Mouse (Mus musculus) frontal cortex, postnatal 36 days (tissue): ENCODE measurements around the gene S1pr3.

ENCODE experiments used
- DNase-seq, 2 experiments: peaks; one replicate each; pipeline ENCODE4 v3.0.0; 2022; ENCODE audit warnings: low spot score in 2 of 2

Gene S1pr3

DNA sequence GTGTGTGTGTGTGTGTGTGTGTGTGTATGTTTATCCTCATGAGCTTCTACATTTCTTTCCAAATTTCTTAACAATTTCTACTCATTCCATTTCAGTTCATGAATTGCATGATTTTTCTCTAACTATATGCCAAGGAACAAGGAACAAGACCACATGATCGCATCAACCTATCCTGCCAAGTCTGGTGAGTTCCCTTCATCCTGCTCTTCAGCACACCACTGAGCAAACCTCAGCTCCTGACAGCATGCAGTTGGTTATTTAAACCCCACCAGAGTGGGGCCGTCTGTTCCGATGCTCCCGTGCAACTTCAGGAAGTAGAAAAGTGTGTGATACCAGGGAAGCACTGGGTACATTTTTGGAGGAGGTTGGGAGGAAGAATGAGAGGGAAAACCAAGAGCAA is 38.1 kb downstream of the S1pr3 start:
- DNase-seq, result no peak

DNA sequence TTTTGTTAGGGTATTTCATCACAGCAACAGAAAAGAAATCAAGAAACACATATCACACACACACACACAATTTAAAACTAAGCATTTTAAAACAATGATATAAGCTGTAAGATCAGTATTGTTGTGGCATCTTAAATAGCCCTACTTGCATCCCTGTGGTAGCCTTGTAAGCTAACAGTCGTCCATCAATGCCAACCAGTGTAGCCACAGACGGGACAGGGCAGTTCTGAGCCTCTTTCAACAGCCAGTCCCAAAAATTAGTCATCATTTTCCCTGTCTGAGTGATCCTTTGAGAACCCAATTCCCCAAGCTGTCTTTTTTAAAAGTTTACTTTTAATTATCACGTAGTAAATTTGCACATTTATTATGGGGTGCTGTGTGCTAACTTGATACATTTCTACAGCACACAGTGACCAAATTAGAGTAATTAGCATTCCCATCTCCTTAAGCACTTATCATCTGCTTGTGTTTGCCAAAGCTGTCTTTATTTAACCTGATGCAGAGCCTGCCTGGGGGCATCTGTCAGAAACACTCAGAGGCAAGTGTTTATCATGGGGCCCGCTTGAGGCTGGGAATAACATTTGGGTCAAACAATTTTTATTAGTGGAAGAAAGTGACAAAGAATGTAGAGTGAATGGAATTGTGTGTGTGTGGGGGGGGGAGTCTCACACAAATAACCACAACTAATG is 47.9 kb downstream of the S1pr3 start:
- no peak for DNase-seq

DNA sequence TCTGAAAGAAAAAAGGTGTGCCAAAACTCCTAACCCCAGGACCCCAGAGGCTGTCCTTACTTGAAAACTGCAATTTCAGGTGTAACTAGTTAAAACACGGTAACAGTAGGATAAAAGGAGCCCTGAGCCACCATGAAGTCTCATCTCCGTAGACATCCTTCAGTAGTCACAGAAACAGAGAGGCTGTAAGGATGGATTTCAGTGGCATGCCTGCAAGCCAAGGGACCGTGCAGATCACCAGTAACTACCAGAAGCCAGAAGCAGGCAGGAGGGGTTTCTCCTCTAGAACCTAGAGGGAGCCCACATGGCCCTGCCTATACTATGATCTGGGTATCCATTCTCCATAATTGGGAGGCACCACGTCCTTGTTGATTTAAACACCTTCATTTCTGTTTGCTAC is 55.9 kb downstream of the S1pr3 start:
- DNase-seq, result no peak

DNA sequence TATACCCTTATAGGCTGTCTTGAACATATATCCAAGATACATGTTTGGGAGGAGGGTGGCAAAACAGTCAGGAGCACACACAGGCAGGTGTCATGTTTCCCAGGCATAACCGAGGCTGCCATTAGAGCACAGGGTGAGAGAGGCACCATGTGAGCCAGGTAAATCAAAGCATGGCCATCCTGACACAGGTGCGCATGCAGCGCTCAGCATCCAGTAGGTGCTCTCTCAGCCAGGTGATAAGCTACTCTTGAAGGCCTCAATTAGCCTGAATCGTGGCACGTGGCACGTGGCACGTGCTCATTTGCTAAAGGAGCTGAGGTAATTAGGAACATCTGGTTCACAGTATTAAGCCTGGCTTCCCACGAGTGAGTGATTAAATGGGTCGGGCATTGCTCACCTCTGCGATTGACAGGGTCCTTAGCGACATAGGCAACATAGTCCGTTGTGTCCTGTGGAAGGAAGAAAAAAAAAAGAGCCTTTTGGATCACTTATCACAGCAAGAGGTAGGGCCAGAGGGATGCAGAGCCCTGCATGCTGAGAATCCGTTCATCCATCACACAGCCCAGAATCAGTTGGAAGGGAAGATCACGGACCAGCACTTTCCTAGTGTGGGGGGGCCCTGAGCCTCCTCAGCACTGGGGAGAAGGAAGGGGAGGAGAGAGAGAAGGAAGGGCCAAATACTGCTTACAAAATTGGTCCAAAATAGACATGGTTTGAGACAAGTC is 57.8 kb downstream of the S1pr3 start:
- no peak for DNase-seq

DNA sequence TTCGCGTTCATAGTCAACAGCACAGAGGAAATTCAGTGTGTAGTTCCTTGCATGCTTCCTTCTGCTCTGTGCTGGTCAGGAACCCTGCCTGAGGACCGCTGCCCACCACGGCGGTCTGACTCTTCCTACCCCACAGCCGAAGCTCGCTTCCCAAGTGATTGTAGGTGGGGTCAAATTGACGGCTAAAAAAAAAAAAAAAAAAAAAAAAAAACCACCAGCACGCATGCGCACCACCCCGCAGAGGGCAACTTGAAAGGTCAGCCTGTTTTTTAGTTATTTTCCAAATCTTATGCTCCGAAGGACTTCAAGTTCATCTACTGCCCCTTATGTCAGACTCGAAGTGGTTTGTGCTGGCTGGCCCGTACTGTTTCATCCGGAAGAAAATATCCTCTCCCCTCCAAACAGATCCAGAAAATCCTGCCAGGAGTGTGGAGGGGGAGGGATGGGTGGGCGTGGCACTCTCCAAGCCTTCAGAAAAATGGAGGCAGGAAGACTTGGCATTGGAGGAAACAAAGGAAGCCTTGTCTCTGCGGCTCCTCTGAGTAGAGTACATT is 60.3 kb downstream of the S1pr3 start:
- no peak for DNase-seq
